Mouse (Mus musculus): ENCODE results near the gene Galnt18. TPM values are rescaled to one million over a fixed set of nuclear protein-coding genes. Genes with fewer than 3 reads are reported as not detected.

The Galnt18 gene
- total RNA-seq, 2 experiments from 2014 or later: not detected

DNA sequence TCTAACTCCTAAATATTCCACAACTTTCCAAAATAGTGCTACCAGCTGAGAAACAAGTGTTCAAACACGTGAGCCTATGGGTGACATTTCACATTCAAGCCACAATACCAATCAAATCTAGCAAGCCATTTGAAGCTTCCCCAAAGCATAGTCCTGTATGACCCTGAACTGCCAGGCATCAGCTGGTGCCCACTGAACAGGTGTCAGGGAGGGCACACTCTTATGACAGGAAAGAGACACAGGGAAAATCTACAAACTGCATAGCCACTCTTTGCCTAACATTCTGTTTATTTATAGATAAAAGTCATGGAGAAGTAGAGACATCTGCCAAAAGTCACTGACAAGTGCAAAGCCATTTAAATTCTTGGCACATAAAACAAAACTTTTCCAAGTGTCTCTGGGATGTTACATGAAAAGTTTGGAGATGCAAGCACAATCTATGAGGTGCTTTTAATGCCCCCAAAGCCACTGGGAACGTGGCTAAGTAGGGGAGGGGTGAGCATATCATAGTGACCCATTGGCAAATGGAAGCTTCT, 280.5 kb downstream of the Galnt18 start:
- no peak for ATAC-seq (replicated peaks; ENCODE audit: poor library complexity, severe bottlenecking)

DNA sequence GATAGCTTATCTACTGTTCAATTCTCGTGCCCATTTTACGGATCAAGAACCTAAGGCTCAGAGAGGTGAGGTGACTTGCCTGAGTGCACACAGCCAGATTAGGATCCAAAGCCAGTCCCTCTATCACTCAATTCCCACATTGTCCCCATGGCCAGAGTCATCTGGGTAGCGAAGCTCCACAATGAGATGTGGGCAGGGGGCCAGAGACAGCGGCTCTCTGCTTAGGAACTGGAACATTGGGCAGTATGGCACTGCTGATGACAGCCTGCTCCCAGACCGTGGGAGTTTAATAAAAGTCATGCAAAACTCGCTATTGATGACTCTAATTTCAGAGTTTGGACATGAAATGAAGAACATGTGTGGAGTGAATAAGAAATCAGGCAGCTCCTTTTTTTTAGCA, 282.6 kb downstream of the Galnt18 start:
- ATAC-seq (replicated peaks; ENCODE audit: poor library complexity, severe bottlenecking): no peak

DNA sequence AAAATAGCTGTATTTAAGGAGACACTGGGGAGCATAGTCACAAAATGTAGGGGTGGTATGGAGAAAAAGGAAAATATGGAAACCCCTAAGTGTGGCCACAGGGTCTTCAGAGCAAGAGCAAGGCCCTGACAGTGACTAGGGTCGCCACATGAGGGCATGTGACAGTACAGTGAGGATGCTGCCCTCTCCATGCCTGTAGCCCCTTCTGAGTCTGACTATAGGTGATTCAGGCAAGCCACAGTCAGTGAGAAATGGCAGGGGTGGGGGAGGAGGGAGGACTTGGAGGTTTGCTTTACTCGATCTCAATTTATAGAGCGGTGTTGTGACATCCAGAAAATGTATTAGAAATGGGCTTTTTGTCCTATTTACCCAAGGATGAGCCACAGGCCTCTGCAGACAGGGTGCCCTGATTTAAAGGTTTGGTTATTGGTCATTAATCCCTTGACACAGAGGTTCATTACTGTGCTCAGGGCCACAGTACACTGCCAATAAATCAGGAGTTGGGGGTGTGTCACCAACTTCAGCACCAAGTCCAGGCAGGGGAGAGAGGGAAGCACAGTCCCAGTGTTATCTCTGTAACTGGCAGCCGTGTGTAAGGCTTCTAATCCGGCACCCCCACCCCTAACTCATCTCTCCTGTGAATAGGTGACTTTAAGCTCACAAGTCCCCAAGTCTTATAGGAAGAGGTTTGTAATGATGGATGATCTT, 287.4 kb downstream of the Galnt18 start:
- no peak for ATAC-seq (replicated peaks; ENCODE audit: poor library complexity, severe bottlenecking)

DNA sequence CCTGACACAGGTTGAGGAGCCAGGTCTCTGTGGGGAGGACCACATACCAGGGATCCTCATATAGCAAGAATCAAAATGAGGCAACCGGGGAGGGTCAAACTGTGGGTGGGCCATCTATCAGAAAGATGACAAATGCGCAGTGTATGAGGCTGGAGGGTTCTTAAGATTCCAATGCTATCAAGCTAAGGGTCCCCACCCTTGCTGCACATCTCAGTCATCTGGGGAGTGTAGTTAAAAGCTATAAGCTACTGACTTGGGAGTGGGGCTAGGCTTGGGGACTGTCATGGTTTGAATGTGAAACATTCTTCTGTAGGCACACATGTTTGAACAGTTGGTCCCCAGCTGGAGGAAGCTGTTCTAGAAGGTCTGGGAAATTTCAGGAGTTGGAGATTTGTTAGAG, 288.2 kb downstream of the Galnt18 start:
- no peak for ATAC-seq (replicated peaks; ENCODE audit: poor library complexity, severe bottlenecking)

DNA sequence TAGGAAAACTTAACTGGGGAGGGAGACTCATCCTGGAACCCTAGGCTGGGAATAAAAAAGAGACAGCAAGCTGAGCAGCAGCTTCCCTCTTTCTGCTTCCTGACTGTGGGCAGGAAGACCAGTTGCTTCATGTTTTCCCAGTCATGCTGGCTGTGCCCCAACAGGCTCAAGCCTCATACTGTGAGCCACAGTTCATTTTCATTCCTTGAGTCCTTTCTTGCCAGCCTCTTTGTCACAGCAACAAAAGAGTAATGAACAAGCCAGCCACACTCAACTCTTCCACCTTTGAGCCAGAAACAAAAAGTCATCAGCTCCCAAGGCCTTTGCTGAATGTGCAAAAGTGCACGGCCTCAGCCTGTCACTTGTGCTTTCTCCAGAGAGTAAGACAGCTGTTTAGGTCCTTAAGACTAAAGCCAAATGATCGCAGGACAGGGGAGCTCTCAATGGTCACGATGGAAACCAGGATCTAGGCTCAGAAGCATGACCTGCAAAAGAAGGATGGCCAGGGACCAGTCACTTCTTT, 292.9 kb downstream of the Galnt18 start:
- no peak for ATAC-seq (replicated peaks; ENCODE audit: poor library complexity, severe bottlenecking)

DNA sequence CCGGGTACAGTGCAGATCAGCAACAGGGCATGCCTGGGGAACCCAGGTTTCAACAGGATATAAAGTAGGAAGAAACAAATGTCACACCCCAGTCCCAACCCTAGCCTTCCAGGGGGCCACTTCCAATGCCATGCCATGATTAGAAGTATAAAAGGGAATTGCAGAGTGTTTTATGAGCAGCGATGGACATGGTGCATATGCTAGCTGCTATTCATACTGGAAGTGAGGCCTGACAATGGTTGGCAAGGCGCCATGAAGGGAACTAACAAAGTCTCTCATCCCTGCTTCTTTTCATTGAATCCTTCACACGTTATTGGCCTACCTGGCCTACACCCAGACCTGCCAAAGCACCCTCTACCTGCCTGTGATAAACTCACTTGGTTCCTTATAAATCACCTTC, 295.9 kb downstream of the Galnt18 start:
- no peak for ATAC-seq (replicated peaks; ENCODE audit: poor library complexity, severe bottlenecking)

DNA sequence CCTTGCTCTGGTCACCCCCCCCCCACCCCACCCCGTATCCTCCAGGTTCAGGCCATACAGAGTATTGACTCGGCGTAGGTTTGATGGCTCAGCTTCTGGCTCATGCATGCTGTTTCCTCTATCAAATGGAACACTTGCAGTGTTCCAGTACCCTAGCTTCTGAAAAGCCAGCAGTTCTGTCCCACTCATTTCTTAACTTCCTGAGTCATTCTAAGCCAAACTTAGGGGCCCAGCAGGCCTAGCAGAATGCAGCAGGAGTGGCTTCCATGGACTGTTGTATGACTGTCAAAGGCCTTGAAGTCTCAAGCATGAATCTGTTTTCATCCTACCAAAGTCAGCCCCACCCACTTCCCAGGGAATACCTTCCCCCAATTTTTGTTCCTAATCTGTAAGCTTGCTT, 296.5 kb downstream of the Galnt18 start:
- ATAC-seq (replicated peaks; ENCODE audit: poor library complexity, severe bottlenecking): no peak

DNA sequence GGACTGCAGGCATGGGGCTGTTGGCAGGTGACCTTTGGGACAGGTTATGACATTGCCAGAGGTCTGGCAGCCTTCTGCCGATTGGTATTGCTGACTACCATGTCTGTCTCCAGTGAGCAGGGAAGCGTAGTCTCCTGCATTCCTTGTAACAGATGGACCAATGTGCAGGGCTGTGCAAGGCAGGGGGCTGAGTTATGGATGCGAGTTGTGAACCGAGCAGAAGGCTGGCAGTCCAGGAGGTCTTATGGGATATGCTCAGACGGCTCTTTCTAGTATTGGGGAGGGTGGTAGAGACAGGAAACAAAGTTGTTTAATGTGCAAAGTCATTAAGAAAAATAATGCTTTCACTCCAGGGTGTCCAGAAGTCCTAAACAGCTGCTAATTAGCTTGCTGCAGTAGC, 312.1 kb downstream of the Galnt18 start:
- ATAC-seq (replicated peaks; ENCODE audit: poor library complexity, severe bottlenecking): no peak

DNA sequence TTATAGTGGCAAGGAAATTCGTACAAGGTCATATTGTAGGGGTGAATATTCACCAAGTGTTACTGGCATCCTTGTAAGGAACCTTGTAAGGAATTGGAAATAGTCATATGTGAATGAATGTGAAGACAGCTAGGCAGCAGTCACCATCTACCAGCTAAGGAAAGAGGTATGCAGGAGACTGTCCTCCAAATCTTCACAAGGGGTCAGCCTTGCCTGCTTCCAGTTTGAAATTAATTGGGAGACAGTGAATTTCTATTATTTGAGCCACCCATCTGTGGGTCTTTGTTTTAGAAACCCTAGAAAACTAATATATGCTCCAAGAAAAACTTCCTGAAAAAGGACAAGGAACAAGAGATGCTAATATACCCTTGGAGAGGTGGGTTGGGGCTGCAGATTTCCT, 313.1 kb downstream of the Galnt18 start:
- no peak for ATAC-seq (replicated peaks; ENCODE audit: poor library complexity, severe bottlenecking)

DNA sequence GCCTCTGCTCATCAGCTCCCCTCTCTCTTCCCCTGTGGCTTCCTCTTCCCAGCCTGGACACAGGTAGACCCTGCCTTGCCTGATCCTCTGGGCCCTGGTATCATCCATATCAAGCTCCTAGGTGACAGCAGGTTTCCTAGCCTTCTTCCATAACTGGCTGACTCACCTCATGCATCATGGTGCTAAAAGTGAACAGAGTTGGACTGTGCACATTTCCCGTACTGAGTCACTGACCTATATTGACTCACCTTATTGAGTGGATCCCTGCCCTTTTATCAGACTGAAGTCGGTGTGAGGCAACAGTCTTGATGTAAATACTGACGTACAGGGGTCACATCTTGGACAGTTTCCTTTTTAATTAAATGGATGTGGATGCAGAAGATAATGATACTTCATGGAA, 313.7 kb downstream of the Galnt18 start:
- no peak for ATAC-seq (replicated peaks; ENCODE audit: poor library complexity, severe bottlenecking)

DNA sequence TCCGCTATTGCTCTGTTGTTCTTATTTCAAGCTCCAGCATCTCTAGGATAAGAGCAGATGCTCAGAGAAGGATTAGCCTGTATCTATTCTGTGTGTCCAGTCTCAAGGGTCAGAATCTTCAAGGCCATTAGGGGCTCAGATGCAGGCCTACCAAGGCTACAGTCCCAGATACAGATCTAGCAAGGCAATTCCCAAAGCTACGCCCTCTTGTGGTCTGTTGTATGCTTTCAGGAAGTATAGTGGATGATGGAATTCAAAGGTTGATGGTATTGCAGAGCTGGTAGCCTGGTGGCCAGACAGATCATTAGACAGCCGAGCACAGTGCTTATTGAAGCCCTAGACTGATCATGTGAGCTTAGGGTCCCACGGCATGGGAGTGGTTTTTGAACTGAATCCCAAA, 320.1 kb downstream of the Galnt18 start:
- ATAC-seq (replicated peaks; ENCODE audit: poor library complexity, severe bottlenecking): no peak

DNA sequence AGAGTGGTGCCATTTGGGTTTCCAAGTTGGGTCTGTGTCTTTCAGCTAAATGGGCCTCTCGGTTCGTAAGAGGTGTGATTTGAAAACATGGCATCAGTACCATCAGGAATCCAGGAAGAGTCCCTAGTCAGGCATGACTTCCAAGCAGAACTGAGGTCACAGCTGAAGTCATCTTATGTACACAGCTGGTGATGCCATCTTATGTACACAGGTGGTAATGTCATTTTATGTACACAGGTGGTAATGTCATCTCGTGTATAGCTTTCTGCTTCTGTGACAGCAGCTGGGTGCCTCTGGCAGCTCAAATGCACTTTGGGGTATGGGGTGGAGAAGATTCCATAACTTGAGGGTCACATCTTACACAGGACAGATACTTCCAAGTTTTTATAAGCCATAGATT, 323.8 kb downstream of the Galnt18 start:
- ATAC-seq (replicated peaks; ENCODE audit: poor library complexity, severe bottlenecking): no peak

DNA sequence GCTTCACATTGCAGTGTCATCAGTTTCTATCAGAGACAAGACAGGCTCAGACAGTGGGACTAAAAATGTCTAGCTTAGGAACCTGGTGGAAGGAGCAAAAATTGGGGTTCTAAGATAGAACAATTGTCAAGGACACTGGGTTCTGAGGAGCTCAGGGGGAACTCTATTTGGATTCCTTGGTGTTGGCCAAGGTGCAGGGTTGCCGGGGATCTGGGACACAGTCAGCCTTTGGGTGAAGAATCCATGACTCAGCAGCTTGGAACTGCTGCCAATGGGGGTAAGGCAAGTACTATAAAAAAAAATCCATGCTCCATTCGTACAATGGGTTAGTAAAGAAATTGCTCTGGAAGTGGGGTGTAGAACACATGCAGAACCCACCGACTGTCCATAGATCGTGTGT, 324.2 kb downstream of the Galnt18 start:
- no peak for ATAC-seq (replicated peaks; ENCODE audit: poor library complexity, severe bottlenecking)

DNA sequence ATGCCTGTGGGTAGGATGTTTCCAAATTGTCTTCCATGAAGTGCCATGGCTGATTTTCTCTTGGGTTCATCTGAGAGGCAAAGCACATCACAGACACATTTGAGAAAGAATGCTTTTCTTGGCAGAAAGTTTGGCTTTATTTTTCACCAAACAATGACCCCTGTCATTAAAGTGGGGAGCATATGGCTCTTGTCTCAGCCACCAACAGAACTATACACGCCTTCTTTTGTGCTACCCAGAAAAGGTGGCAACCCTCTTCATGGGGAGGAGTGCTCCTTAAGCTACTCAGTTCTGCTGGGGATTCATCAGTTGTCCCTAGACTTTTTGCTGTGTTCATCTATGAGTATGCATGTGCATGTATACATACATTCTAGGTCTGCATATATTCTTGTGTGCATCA, 327.8 kb downstream of the Galnt18 start:
- no peak for ATAC-seq (replicated peaks; ENCODE audit: poor library complexity, severe bottlenecking)

DNA sequence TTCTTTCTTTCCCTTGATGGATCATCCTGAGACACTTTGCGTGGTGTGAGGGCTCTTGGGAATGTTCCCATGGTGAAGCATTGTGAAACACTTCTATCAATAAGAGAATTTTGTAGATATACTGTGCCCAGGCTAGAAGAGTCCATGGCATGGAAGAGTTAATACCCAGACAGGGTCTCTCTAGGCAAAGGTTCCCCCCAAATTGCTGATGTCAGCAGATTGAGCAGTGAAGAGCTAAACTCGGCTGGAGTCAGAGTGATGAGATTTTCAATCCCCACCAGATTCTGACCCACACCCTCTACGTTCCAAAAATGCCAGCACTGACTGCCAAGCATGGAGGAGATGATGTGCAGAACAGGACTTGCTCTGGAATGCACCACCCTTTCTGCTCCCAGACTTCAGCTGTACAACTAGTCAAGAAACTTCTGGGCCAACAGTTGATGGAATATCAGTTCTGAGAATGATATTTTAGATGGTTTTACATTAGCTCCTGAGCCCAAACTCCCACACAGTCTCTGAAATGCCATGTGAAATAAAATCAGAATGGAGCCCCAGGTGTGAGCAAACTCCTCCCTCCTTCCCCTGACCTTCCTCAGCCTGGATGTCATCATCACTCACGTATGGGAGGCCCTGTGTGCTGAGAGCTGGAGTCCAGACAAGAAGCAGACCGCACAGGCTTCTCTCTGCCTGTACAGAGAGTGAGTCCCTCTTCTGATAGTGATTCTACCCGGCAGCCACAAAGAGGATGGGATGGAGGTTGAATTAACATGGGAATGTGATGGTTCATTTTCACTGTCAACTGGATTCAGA, 329.3 kb downstream of the Galnt18 start:
- no peak for ATAC-seq (replicated peaks; ENCODE audit: poor library complexity, severe bottlenecking)

DNA sequence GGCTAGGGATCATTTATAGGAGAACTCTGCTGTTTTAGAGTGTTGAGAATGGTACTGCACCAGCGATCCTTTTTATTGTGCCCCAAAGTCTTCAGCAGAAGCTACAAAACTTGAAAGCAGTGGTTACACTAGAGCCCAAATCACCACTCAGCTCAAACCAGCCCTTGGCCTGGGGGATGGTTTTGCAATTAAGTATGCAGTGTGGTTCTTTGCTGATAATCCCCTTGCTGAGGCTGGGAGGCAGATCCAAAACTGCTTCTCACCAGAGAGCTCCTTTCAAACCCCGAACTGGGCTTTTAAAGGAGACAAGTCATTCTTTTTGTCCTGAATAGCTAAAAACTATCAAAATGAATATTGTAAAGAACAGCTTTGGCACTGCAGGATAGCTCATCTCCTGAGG, 346.6 kb downstream of the Galnt18 start:
- ATAC-seq (replicated peaks; ENCODE audit: poor library complexity, severe bottlenecking): no peak

DNA sequence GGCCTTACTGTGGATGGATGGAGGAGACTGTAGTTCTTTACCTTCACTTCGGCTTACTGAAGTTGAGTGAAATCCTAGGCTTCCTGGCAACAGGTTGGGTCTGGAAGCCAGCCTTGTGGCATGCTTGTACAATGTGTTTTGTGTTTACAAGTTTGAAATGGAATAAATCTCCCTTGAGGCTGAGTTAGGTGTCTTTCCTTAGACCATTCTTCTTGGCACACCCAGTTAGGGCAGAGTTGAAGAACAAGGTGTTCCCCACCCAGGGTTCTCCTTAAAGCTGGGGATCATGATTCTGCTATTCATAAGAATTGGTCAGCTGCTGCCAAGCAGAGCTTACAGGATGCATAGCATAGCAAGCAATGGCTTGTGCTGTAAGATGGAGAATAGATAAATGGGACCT, 352.4 kb downstream of the Galnt18 start:
- no peak for ATAC-seq (replicated peaks; ENCODE audit: poor library complexity, severe bottlenecking)
